Mouse (Mus musculus): ENCODE results near the gene Stard3. TPM values are rescaled to one million over a fixed set of nuclear protein-coding genes. Genes with fewer than 3 reads are reported as not detected.
A peak's percentile ranks its signal among the peaks of the same experiment; 100 is the strongest.

The Stard3 gene
- polyA plus RNA-seq, 1 experiment from 2014 or later, result 37.2 TPM

- H3K36me3 ChIP-seq, result no peaks in the 10 kb centered on the region
- H3K4me2 ChIP-seq, result peak overlapping the region; percentile 96
- peaks cover 89% of the 10 kb centered on the region for H3K27me3 ChIP-seq (replicated peaks)
- H3K4me1 ChIP-seq, result peaks cover 31% of the 10 kb centered on the region
- H3K27ac ChIP-seq (replicated peaks), result no peak overlapping the region
- WGBS, result under 1% methylated on average over 19 of the region's 19 CpGs
- peak overlapping the region; percentile 81 for H3K9ac ChIP-seq
- ATAC-seq (ENCODE audit: extremely low read depth, insufficient number of reproducible peaks, low FRiP score, low TSS enrichment), result no peak
- no peaks in the 10 kb centered on the region for H3K9me3 ChIP-seq
- H3K4me3 ChIP-seq, result peak overlapping the region; percentile 65
Measured at GRCm38 (mm10) chr11:98339071-98339501, 19.1 kb upstream of the Stard3 start.

GRCm38 (mm10) chr11:98339679-98340287 lies 18.4 kb upstream of the Stard3 start:
- no peak for ATAC-seq (ENCODE audit: extremely low read depth, insufficient number of reproducible peaks, low FRiP score, low TSS enrichment)

GRCm38 (mm10) chr11:98340597-98340996 lies 17.6 kb upstream of the Stard3 start:
- Histone ChIP-seq H3K9me3 (no peaks in the 10 kb centered on the region), H3K4me2 (no peak overlapping the region), H3K36me3 (no peaks in the 10 kb centered on the region), H3K27me3 (replicated peaks) (peaks cover 86% of the 10 kb centered on the region), H3K9ac (no peak overlapping the region), H3K27ac (replicated peaks) (no peak overlapping the region), H3K4me3 (no peak overlapping the region), H3K4me1 (peaks cover 28% of the 10 kb centered on the region)
- WGBS, result 11% methylated on average over 4 of the region's 4 CpGs
- ATAC-seq (ENCODE audit: extremely low read depth, insufficient number of reproducible peaks, low FRiP score, low TSS enrichment), result no peak

More at GRCm38 (mm10) chr11:98339679-98340287, 18.4 kb upstream of the Stard3 start:
- no peaks in the 10 kb centered on the region for H3K9me3 ChIP-seq
- peaks cover 26% of the 10 kb centered on the region for H3K4me1 ChIP-seq
- H3K4me3 ChIP-seq, result peak overlapping the region; percentile 65
- WGBS, result 13% methylated on average over 11 of the region's 11 CpGs
- H3K4me2 ChIP-seq, result peak overlapping the region; percentile 96
- H3K36me3 ChIP-seq, result no peaks in the 10 kb centered on the region
- peak overlapping the region; percentile 81 for H3K9ac ChIP-seq
- no peak overlapping the region for H3K27ac ChIP-seq (replicated peaks)
- peaks cover 87% of the 10 kb centered on the region for H3K27me3 ChIP-seq (replicated peaks)

GRCm38 (mm10) chr11:98341174-98341573 lies 17.0 kb upstream of the Stard3 start:
- peaks cover 32% of the 10 kb centered on the region for H3K4me1 ChIP-seq
- no peak overlapping the region for H3K9ac ChIP-seq
- 54% methylated on average over 4 of the region's 4 CpGs for WGBS
- no peaks in the 10 kb centered on the region for H3K9me3 ChIP-seq
- peaks cover 84% of the 10 kb centered on the region for H3K27me3 ChIP-seq (replicated peaks)
- ATAC-seq (ENCODE audit: extremely low read depth, insufficient number of reproducible peaks, low FRiP score, low TSS enrichment), result no peak
- no peak overlapping the region for H3K27ac ChIP-seq (replicated peaks)
- H3K4me2 ChIP-seq, result no peak overlapping the region
- H3K4me3 ChIP-seq, result no peak overlapping the region
- no peaks in the 10 kb centered on the region for H3K36me3 ChIP-seq

- Histone ChIP-seq H3K4me2 (peak overlapping the region; percentile 82), H3K27ac (replicated peaks) (no peak overlapping the region), H3K4me3 (peak overlapping the region; percentile 54), H3K4me1 (peaks cover 43% of the 10 kb centered on the region), H3K36me3 (no peaks in the 10 kb centered on the region), H3K9ac (peak overlapping the region; percentile 79), H3K9me3 (no peaks in the 10 kb centered on the region), H3K27me3 (replicated peaks) (peaks cover 84% of the 10 kb centered on the region)
- ATAC-seq (ENCODE audit: extremely low read depth, insufficient number of reproducible peaks, low FRiP score, low TSS enrichment), result no peak
- 4% methylated on average over 29 of the region's 29 CpGs for WGBS
Measured at GRCm38 (mm10) chr11:98342000-98342945, 15.9 kb upstream of the Stard3 start.

- no peaks in the 10 kb centered on the region for H3K36me3 ChIP-seq
- peak overlapping the region; percentile 40 for H3K4me3 ChIP-seq
- ATAC-seq (ENCODE audit: extremely low read depth, insufficient number of reproducible peaks, low FRiP score, low TSS enrichment), result no peak
- no peaks in the 10 kb centered on the region for H3K9me3 ChIP-seq
- H3K9ac ChIP-seq, result peak overlapping the region; percentile 71
- no peak overlapping the region for H3K27ac ChIP-seq (replicated peaks)
- peaks cover 60% of the 10 kb centered on the region for H3K4me1 ChIP-seq
- 3% methylated on average over 14 of the region's 14 CpGs for WGBS
- H3K27me3 ChIP-seq (replicated peaks), result peaks cover 84% of the 10 kb centered on the region
- peak overlapping the region; percentile 67 for H3K4me2 ChIP-seq
Measured at GRCm38 (mm10) chr11:98345253-98345652, 12.9 kb upstream of the Stard3 start.

GRCm38 (mm10) chr11:98346168-98346567 lies 12.0 kb upstream of the Stard3 start:
- Histone ChIP-seq H3K4me3 (no peak overlapping the region), H3K4me1 (peaks cover 62% of the 10 kb centered on the region), H3K9ac (0 out of 2 replicates have a peak overlapping the region, but pooled peaks have one; percentile 47), H3K36me3 (no peaks in the 10 kb centered on the region), H3K4me2 (peak overlapping the region; percentile 67; the same call in 1 of the 2 replicates), H3K27me3 (replicated peaks) (peaks cover 86% of the 10 kb centered on the region), H3K27ac (replicated peaks) (no peak overlapping the region), H3K9me3 (no peaks in the 10 kb centered on the region)
- 21% methylated on average over 9 of the region's 9 CpGs for WGBS
- ATAC-seq (ENCODE audit: extremely low read depth, insufficient number of reproducible peaks, low FRiP score, low TSS enrichment), result no peak

GRCm38 (mm10) chr11:98347385-98348082 lies 10.6 kb upstream of the Stard3 start:
- Histone ChIP-seq H3K27me3 (replicated peaks) (peaks cover 86% of the 10 kb centered on the region), H3K4me2 (peak overlapping the region; percentile 94), H3K27ac (replicated peaks) (no peak overlapping the region), H3K9me3 (no peaks in the 10 kb centered on the region), H3K36me3 (no peaks in the 10 kb centered on the region), H3K9ac (peak overlapping the region; percentile 80; the same call in 1 of the 2 replicates), H3K4me3 (peak overlapping the region; percentile 69), H3K4me1 (peaks cover 55% of the 10 kb centered on the region)
- no peak for ATAC-seq (ENCODE audit: extremely low read depth, insufficient number of reproducible peaks, low FRiP score, low TSS enrichment)
- 10% methylated on average over 12 of the region's 12 CpGs for WGBS

- Histone ChIP-seq H3K9me3 (no peaks in the 10 kb centered on the region), H3K4me2 (peak within 1 kb of the TSS; percentile 94), H3K4me3 (peak within 1 kb of the TSS; percentile 69), H3K27ac (replicated peaks) (no peak within 1 kb of the TSS), H3K9ac (peak within 1 kb of the TSS; percentile 80), H3K36me3 (no peaks in the 10 kb centered on the region), H3K27me3 (replicated peaks) (peaks cover 94% of the 10 kb centered on the region), H3K4me1 (peaks cover 52% of the 10 kb centered on the region)
- ATAC-seq (ENCODE audit: extremely low read depth, insufficient number of reproducible peaks, low FRiP score, low TSS enrichment), result no peak; the same call in 1 of the 2 replicates
- WGBS, result under 1% methylated on average over 55 of the region's 55 CpGs
Measured at GRCm38 (mm10) chr11:98348083-98348961, 9.8 kb upstream of the Stard3 start, which contains the start of gene Ppp1r1b. Gene Ppp1r1b, plus strand, starts transcription at chr11:98348404.

GRCm38 (mm10) chr11:98349308-98349707 lies 8.9 kb upstream of the Stard3 start:
- Histone ChIP-seq H3K4me3 (peak overlapping the region; percentile 69), H3K27me3 (replicated peaks) (peaks cover 95% of the 10 kb centered on the region), H3K9ac (peak overlapping the region; percentile 80), H3K9me3 (no peaks in the 10 kb centered on the region), H3K4me1 (peaks cover 52% of the 10 kb centered on the region), H3K36me3 (no peaks in the 10 kb centered on the region), H3K27ac (replicated peaks) (no peak overlapping the region), H3K4me2 (peak overlapping the region; percentile 94)
- WGBS, result 9% methylated on average over 9 of the region's 9 CpGs
- ATAC-seq (ENCODE audit: extremely low read depth, insufficient number of reproducible peaks, low FRiP score, low TSS enrichment), result no peak
